Mouse (Mus musculus): ENCODE data around the gene Id2. TPM values are rescaled to one million over a fixed set of nuclear protein-coding genes. Genes with fewer than 3 reads are reported as not detected.

Id2 gene
- total RNA-seq, 1 experiment = 14.5 TPM

DNA sequence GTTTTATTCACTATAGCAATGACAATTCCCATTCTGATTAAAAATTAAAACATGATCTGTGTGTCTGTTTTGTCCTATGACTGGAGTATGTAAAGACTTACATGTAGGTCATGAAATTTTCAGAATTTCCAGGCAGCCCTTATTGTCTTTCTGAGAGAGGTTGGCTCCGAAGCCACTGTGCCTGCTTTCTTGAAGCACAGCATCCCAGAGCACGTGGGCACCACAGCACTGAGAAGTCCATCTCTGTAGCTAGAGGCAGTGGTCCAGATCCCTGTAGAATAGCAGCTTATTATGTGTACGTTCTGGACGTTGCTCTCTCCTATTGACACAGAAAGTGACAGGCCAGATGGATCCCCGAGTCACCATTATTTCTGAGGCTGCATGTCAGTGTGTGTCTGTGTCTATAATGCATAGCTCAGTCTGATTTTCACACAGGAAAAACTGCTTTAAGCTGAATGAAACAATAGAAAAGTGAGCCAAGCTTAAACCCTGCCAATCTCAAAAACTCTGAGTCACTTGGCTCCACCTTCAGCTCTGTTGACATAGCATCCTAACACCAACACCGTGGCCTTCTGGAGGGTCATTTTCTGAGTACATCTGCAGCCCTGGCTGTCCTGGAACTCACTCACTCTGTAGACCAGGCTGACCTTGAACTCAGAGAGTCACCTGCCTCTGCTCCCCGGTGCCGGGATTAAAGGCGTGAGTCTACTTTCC, 37.3 kb downstream of the Id2 start:
- in situ Hi-C loops (cut with MboI; ENCODE audit: low sequenced_read_pairs in 2 of 2, unreplicated experiment in 2 of 2) = no loop called here
- Histone ChIP-seq H3K9ac (ENCODE audit: insufficient read depth, low read depth, low read length, poor library complexity, severe bottlenecking) (no peak overlapping the region), H3K27ac (ENCODE audit: insufficient read depth, low read depth, low read length, poor library complexity, severe bottlenecking) (no peak overlapping the region), H3K36me3 (ENCODE audit: control insufficient read depth, insufficient read depth, low read length, poor library complexity, severe bottlenecking) (0 out of 2 replicates have a peak, but pooled peaks cover 3% of the 10 kb centered on the region), H3K4me1 (ENCODE audit: control insufficient read depth in 2 of 2, insufficient read depth in 2 of 2, low read length in 2 of 2, poor library complexity in 1 of 2) (peaks cover 2 to 8% of the 10 kb centered on the region in 2 experiments; a peak in 1 of 4 replicates), H3K4me3 (ENCODE audit: insufficient read depth in 1 of 2, low read depth in 1 of 2, low read length in 2 of 2, poor library complexity in 1 of 2, severe bottlenecking in 1 of 2) (no peak overlapping the region), H3K9me3 (ENCODE audit: control insufficient read depth, insufficient read depth, low read depth, low read length) (no peaks in the 10 kb centered on the region)
- DNase-seq (ENCODE audit: low read depth, low spot score) = no peak
- TF ChIP-seq MAFK (IDR thresholded peaks at IDR 0.05; ENCODE audit: insufficient read depth, low read depth, low read length) (peak; percentile 19; the same call in 1 of the 2 replicates), ZC3H11A (IDR thresholded peaks at IDR 0.05; ENCODE audit: borderline replicate concordance, low read depth, low read length) (no peak), ZNF384 (IDR thresholded peaks at IDR 0.05; ENCODE audit: low read depth, low read length) (no peak)

DNA sequence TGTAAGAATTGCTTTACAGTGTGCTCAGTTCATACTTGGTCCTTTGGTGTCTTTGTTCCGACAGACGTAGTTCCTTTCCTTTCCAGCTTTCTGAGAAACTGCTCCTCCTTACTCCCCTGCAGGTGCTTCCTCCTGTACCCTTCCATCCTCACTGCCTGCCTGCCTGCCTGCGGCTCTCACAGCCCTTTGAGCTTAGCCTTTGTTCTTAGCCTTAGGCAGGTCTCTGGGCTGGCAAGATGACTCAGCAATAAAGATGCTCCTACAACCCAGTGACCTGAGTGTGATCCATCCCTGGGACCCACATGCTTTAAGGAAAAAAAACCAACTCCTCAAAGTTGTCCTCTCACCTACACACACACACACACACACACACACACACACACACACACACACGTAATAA, 42.0 kb downstream of the Id2 start:
- no peaks in the 10 kb centered on the region for H3K9me3 ChIP-seq (ENCODE audit: control insufficient read depth, insufficient read depth, low read depth, low read length)
- H3K36me3 ChIP-seq (ENCODE audit: control insufficient read depth, insufficient read depth, low read length, poor library complexity, severe bottlenecking) = 0 out of 2 replicates have a peak, but pooled peaks cover 3% of the 10 kb centered on the region
- peak; percentile 42 for DNase-seq (ENCODE audit: low read depth, low spot score)

GRCm38 (mm10) chr12:25054511-25054910, 42.4 kb downstream of the Id2 start:
- Histone ChIP-seq H3K9ac (ENCODE audit: insufficient read depth, low read depth, low read length, poor library complexity, severe bottlenecking) (no peak overlapping the region), H3K36me3 (ENCODE audit: control insufficient read depth, insufficient read depth, low read length, poor library complexity, severe bottlenecking) (0 out of 2 replicates have a peak, but pooled peaks cover 3% of the 10 kb centered on the region), H3K4me1 (ENCODE audit: control insufficient read depth in 2 of 2, insufficient read depth in 2 of 2, low read length in 2 of 2, poor library complexity in 1 of 2) (peaks cover 0 to 7% of the 10 kb centered on the region in 2 experiments; a peak in 2 of 4 replicates), H3K27ac (ENCODE audit: insufficient read depth, low read depth, low read length, poor library complexity, severe bottlenecking) (no peak overlapping the region), H3K9me3 (ENCODE audit: control insufficient read depth, insufficient read depth, low read depth, low read length) (no peaks in the 10 kb centered on the region), H3K4me3 (ENCODE audit: insufficient read depth in 1 of 2, low read depth in 1 of 2, low read length in 2 of 2, poor library complexity in 1 of 2, severe bottlenecking in 1 of 2) (no peak overlapping the region)
- no peak for DNase-seq (ENCODE audit: low read depth, low spot score)
- TF ChIP-seq ZNF384 (IDR thresholded peaks at IDR 0.05; ENCODE audit: low read depth, low read length) (no peak), CHD2 (IDR thresholded peaks at IDR 0.05; ENCODE audit: low read depth, low read length) (no peak), ZC3H11A (IDR thresholded peaks at IDR 0.05; ENCODE audit: borderline replicate concordance, low read depth, low read length) (no peak), HCFC1 (IDR thresholded peaks at IDR 0.05; ENCODE audit: borderline replicate concordance, insufficient read depth, low read length) (no peak), MAFK (IDR thresholded peaks at IDR 0.05; ENCODE audit: insufficient read depth, low read depth, low read length) (no peak)
- in situ Hi-C loops (cut with MboI; ENCODE audit: low sequenced_read_pairs in 2 of 2, unreplicated experiment in 2 of 2) = no loop called here

More for the DNA sequence above, 42.0 kb downstream of the Id2 start:
- Histone ChIP-seq H3K9ac (ENCODE audit: insufficient read depth, low read depth, low read length, poor library complexity, severe bottlenecking) (no peak overlapping the region), H3K4me3 (ENCODE audit: insufficient read depth in 1 of 2, low read depth in 1 of 2, low read length in 2 of 2, poor library complexity in 1 of 2, severe bottlenecking in 1 of 2) (no peak overlapping the region), H3K4me1 (ENCODE audit: control insufficient read depth in 2 of 2, insufficient read depth in 2 of 2, low read length in 2 of 2, poor library complexity in 1 of 2) (peaks cover 0 to 9% of the 10 kb centered on the region in 2 experiments; a peak in 2 of 4 replicates), H3K27ac (ENCODE audit: insufficient read depth, low read depth, low read length, poor library complexity, severe bottlenecking) (no peak overlapping the region)
- in situ Hi-C loops (cut with MboI; ENCODE audit: low sequenced_read_pairs in 2 of 2, unreplicated experiment in 2 of 2) = no loop called here
- TF ChIP-seq ZNF384 (IDR thresholded peaks at IDR 0.05; ENCODE audit: low read depth, low read length) = no peak
- no peak for TF ChIP-seq HCFC1 (IDR thresholded peaks at IDR 0.05; ENCODE audit: borderline replicate concordance, insufficient read depth, low read length)
- peak; percentile 95 for TF ChIP-seq MAFK (IDR thresholded peaks at IDR 0.05; ENCODE audit: insufficient read depth, low read depth, low read length)
- no peak for TF ChIP-seq CHD2 (IDR thresholded peaks at IDR 0.05; ENCODE audit: low read depth, low read length)

- no peak for TF ChIP-seq MAFK (IDR thresholded peaks at IDR 0.05; ENCODE audit: insufficient read depth, low read depth, low read length)
- Histone ChIP-seq H3K9me3 (ENCODE audit: control insufficient read depth, insufficient read depth, low read depth, low read length) (no peaks in the 10 kb centered on the region), H3K4me3 (ENCODE audit: insufficient read depth in 1 of 2, low read depth in 1 of 2, low read length in 2 of 2, poor library complexity in 1 of 2, severe bottlenecking in 1 of 2) (no peak overlapping the region), H3K36me3 (ENCODE audit: control insufficient read depth, insufficient read depth, low read length, poor library complexity, severe bottlenecking) (no peaks in the 10 kb centered on the region), H3K9ac (ENCODE audit: insufficient read depth, low read depth, low read length, poor library complexity, severe bottlenecking) (no peak overlapping the region), H3K27ac (ENCODE audit: insufficient read depth, low read depth, low read length, poor library complexity, severe bottlenecking) (no peak overlapping the region), H3K4me1 (ENCODE audit: control insufficient read depth in 2 of 2, insufficient read depth in 2 of 2, low read length in 2 of 2, poor library complexity in 1 of 2) (peaks cover 0 to under 1% of the 10 kb centered on the region in 2 experiments; a peak in 2 of 4 replicates)
- DNase-seq (ENCODE audit: low read depth, low spot score) = no peak
- in situ Hi-C loops (cut with MboI; ENCODE audit: low sequenced_read_pairs in 2 of 2, unreplicated experiment in 2 of 2) = no loop called here
Measured at GRCm38 (mm10) chr12:25049253-25049652, 47.7 kb downstream of the Id2 start.

DNA sequence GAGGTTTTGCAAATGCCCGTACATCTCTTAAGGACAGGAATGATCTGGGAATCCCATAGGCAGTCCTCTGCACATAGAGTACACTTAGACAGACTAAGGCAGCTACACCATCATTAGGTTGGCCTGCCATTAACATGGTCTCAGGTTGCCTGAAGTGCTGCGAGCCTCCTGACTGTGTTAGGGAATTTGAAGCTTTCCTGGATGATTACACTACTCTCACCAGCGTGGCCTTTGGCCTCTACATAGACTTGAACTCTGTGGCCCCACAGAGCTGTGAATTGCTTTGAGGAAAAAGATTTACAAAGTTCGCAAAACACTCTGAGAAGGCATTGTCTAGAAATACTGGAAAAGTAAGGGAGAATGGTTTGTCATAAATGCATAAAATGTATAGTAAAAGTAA, 52.4 kb downstream of the Id2 start:
- no peak overlapping the region for H3K4me3 ChIP-seq (ENCODE audit: insufficient read depth in 1 of 2, low read depth in 1 of 2, low read length in 2 of 2, poor library complexity in 1 of 2, severe bottlenecking in 1 of 2)
- TF ChIP-seq ZC3H11A (IDR thresholded peaks at IDR 0.05; ENCODE audit: borderline replicate concordance, low read depth, low read length) = no peak
- no peak for TF ChIP-seq MAFK (IDR thresholded peaks at IDR 0.05; ENCODE audit: insufficient read depth, low read depth, low read length)
- TF ChIP-seq CHD2 (IDR thresholded peaks at IDR 0.05; ENCODE audit: low read depth, low read length) = no peak
- TF ChIP-seq HCFC1 (IDR thresholded peaks at IDR 0.05; ENCODE audit: borderline replicate concordance, insufficient read depth, low read length) = no peak
- TF ChIP-seq ZNF384 (IDR thresholded peaks at IDR 0.05; ENCODE audit: low read depth, low read length) = no peak
- no peak overlapping the region for H3K9ac ChIP-seq (ENCODE audit: insufficient read depth, low read depth, low read length, poor library complexity, severe bottlenecking)
- H3K4me1 ChIP-seq (ENCODE audit: control insufficient read depth in 2 of 2, insufficient read depth in 2 of 2, low read length in 2 of 2, poor library complexity in 1 of 2) = no peaks in the 10 kb centered on the region
- H3K36me3 ChIP-seq (ENCODE audit: control insufficient read depth, insufficient read depth, low read length, poor library complexity, severe bottlenecking) = no peaks in the 10 kb centered on the region
- no peak for DNase-seq (ENCODE audit: low read depth, low spot score)
- H3K9me3 ChIP-seq (ENCODE audit: control insufficient read depth, insufficient read depth, low read depth, low read length) = no peaks in the 10 kb centered on the region
- no peak overlapping the region for H3K27ac ChIP-seq (ENCODE audit: insufficient read depth, low read depth, low read length, poor library complexity, severe bottlenecking)
- in situ Hi-C loops (cut with MboI; ENCODE audit: low sequenced_read_pairs in 2 of 2, unreplicated experiment in 2 of 2) = no loop called here
